Mouse (Mus musculus) neural tube, embryonic 11.5 days (tissue): ENCODE data around the gene Rangap1. TPM values are rescaled to one million over a fixed set of nuclear protein-coding genes. Genes with fewer than 3 reads are reported as not detected.

Experiments
- ATAC-seq: fragments of 200-750 bp; cut with Nextera tagmentation; 2 replicates; pipeline ENCODE4 v1.8.0; 2017; ENCODE audit warnings: moderate number of reproducible peaks, mild to moderate bottlenecking, moderate TSS enrichment, moderate library complexity; ENCODE audit not compliant: insufficient read depth, low FRiP score, low TSS enrichment
- DNase-seq: peaks from one replicate; pipeline ENCODE4 v3.0.0-alpha.2; 2015; ENCODE audit warnings: low spot score
- H3K27ac ChIP-seq: fragments of 300-500 bp; sonication (generic); 2 replicates; pipeline ENCODE4 v1.5.1; 2014; ENCODE audit warnings: low read depth, mild to moderate bottlenecking, low read length
- H3K27me3 ChIP-seq: fragments of 300-500 bp; sonication (generic); 2 replicates; pipeline ENCODE4 v1.6.1; 2014; ENCODE audit warnings: mild to moderate bottlenecking, low read length, mixed read lengths; ENCODE audit not compliant: control insufficient read depth, insufficient read depth
- H3K36me3 ChIP-seq: fragments of 300-500 bp; sonication (generic); 2 replicates; pipeline ENCODE4 v1.6.1; 2014; ENCODE audit warnings: mild to moderate bottlenecking, low read length, moderate library complexity, mixed read lengths; ENCODE audit not compliant: control insufficient read depth, insufficient read depth
- H3K4me1 ChIP-seq: fragments of 300-500 bp; sonication (generic); 2 replicates; pipeline ENCODE4 v1.6.1; 2014; ENCODE audit warnings: low read length, mixed read lengths; ENCODE audit not compliant: control insufficient read depth, insufficient read depth
- H3K4me2 ChIP-seq: fragments of 300-500 bp; sonication (generic); 2 replicates; pipeline ENCODE4 v1.6.1; 2014; ENCODE audit warnings: low read depth, mild to moderate bottlenecking, moderate library complexity
- H3K4me3 ChIP-seq: fragments of 300-500 bp; sonication (generic); 2 replicates; pipeline ENCODE4 v1.5.1; 2014; ENCODE audit warnings: low read depth, low read length
- H3K9ac ChIP-seq: fragments of 300-500 bp; sonication (generic); 2 replicates; pipeline ENCODE4 v1.6.1; 2014; ENCODE audit warnings: mild to moderate bottlenecking, low read length
- H3K9me3 ChIP-seq: fragments of 300-500 bp; sonication (generic); 2 replicates; pipeline ENCODE4 v1.6.1; 2016; ENCODE audit warnings: low read length; ENCODE audit not compliant: control insufficient read depth
- WGBS: fragments of 180-500 bp; shearing (Covaris S2); extraction: QIAGEN DNeasy Blood & Tissue Kit; methylation state at CpG from one replicate; pipeline ENCODE4 v1.1.7; 2014; 5-methylcytosine and 5-hydroxymethylcytosine counted together
- polyA plus RNA-seq: library from polyadenylated mRNA; unstranded; fragments of >200 nt; fragmentation: Nextera tagmentation; extraction: Ambion mirVana; gene quantifications from 2 replicates; pipeline ENCODE4 v1.2.1, GENCODE M21; 2014

Gene Rangap1
- polyA plus RNA-seq, 1 experiment from 2014 or later = 152 TPM

DNA sequence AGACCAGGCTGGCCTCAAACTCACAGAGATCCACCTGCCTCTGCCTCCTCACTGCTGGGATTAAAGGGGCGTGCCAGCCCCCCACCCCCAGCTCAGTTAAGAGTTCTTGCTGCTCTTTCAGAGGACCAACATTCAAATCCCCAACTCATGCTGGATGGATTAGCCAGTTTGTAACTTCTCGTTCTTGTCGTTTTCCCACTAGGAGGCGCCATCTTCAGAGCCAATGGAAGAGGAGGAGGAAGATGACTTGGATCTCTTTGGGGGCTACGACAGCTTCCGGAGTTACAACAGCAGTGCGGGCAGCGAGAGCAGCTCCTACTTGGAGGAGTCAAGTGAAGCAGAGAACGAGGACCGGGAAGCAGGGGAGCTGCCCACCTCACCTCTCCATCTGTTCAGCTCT is 78.4 kb downstream of the Rangap1 start:
- H3K9me3 ChIP-seq = no peaks in the 10 kb centered on the region
- no peak for ATAC-seq
- WGBS = 87% methylated on average over 10 of the region's 10 CpGs

GRCm38 (mm10) chr15:81663697-81664561 is 81.4 kb downstream of the Rangap1 start, which contains the start of gene L3mbtl2:
TSS of gene L3mbtl2 (plus strand) at chr15:81663889.
- Histone ChIP-seq H3K27me3 (no peaks in the 10 kb centered on the region), H3K27ac (no peak within 1 kb of the TSS), H3K9me3 (no peaks in the 10 kb centered on the region), H3K4me2 (peak within 1 kb of the TSS; percentile 73), H3K4me3 (peak within 1 kb of the TSS; percentile 74), H3K4me1 (peaks cover 3% of the 10 kb centered on the region; the same call in 1 of the 2 replicates), H3K9ac (peak within 1 kb of the TSS; percentile 59), H3K36me3 (no peaks in the 10 kb centered on the region; the same call in none of the 2 replicates)
- under 1% methylated on average over 55 of the region's 55 CpGs for WGBS
- DNase-seq = peak; percentile 94
- ATAC-seq = peak; percentile 95

More for the DNA sequence above, 78.4 kb downstream of the Rangap1 start:
- Histone ChIP-seq H3K4me3 (no peak overlapping the region), H3K9ac (no peak overlapping the region), H3K27ac (no peak overlapping the region), H3K36me3 (peaks cover 2% of the 10 kb centered on the region), H3K27me3 (no peaks in the 10 kb centered on the region), H3K4me2 (no peak overlapping the region), H3K4me1 (peaks cover 3% of the 10 kb centered on the region; the same call in 1 of the 2 replicates)
- no peak for DNase-seq

- Histone ChIP-seq H3K27me3 (no peaks in the 10 kb centered on the region), H3K4me2 (peak overlapping the region; percentile 73; the same call in 1 of the 2 replicates), H3K27ac (no peak overlapping the region), H3K9me3 (no peaks in the 10 kb centered on the region), H3K4me3 (peak overlapping the region; percentile 74), H3K4me1 (peaks cover 3% of the 10 kb centered on the region; the same call in 1 of the 2 replicates), H3K36me3 (no peaks in the 10 kb centered on the region; the same call in 1 of the 2 replicates), H3K9ac (no peak overlapping the region)
- DNase-seq (no peak), ATAC-seq (0 out of 2 replicates have a peak, but pooled peaks have one; percentile 35)
- WGBS = 65% methylated on average over 10 of the region's 10 CpGs
Measured at GRCm38 (mm10) chr15:81663281-81663680, 82.0 kb downstream of the Rangap1 start.

- no peak for ATAC-seq
- WGBS = 89% methylated on average over 2 of the region's 2 CpGs
Measured at GRCm38 (mm10) chr15:81661701-81662100, 83.6 kb downstream of the Rangap1 start.

More at GRCm38 (mm10) chr15:81661701-81662100, 83.6 kb downstream of the Rangap1 start:
- Histone ChIP-seq H3K9me3 (no peaks in the 10 kb centered on the region), H3K4me1 (peaks cover 3% of the 10 kb centered on the region; the same call in 1 of the 2 replicates), H3K4me2 (no peak overlapping the region), H3K27me3 (no peaks in the 10 kb centered on the region), H3K27ac (no peak overlapping the region), H3K36me3 (no peaks in the 10 kb centered on the region), H3K9ac (no peak overlapping the region), H3K4me3 (no peak overlapping the region)
- no peak for DNase-seq

Other genes starting within 250 kb of the Rangap1 start
- gene Ep300, start 160.2 kb downstream of the Rangap1 start, polyA plus RNA-seq = 25.4 and 29.6 TPM in 2 replicates
- gene L3mbtl2, start 81.6 kb downstream of the Rangap1 start, polyA plus RNA-seq = 28.6 and 31.7 TPM in 2 replicates
- 2.4 and 3.0 TPM in 2 replicates for gene Chadl, start 48.2 kb downstream of the Rangap1 start, polyA plus RNA-seq
- 48.8 TPM in 2 replicates for gene Zc3h7b, start 473 bp downstream of the Rangap1 start, polyA plus RNA-seq
- 13.7 and 14.1 TPM in 2 replicates for gene Tef, start 56.9 kb upstream of the Rangap1 start, polyA plus RNA-seq
- 15.8 and 15.9 TPM in 2 replicates for gene Tob2, start 113.3 kb upstream of the Rangap1 start, polyA plus RNA-seq
- 197 and 203 TPM in 2 replicates for gene Phf5a, start 126.4 kb upstream of the Rangap1 start, polyA plus RNA-seq
- 190 and 200 TPM in 2 replicates for gene Aco2, start 126.8 kb upstream of the Rangap1 start, polyA plus RNA-seq
- 73.9 and 83.0 TPM in 2 replicates for gene Polr3h, start 180.7 kb upstream of the Rangap1 start, polyA plus RNA-seq
- 25.7 and 27.7 TPM in 2 replicates for gene Csdc2, start 191.2 kb upstream of the Rangap1 start, polyA plus RNA-seq
- gene Pmm1, start 215.4 kb upstream of the Rangap1 start, polyA plus RNA-seq = 33.2 and 35.2 TPM in 2 replicates
- gene 1700029P11Rik, start 235.0 kb upstream of the Rangap1 start, polyA plus RNA-seq = not detected in 2 replicates
- gene Xrcc6, start 242.3 kb upstream of the Rangap1 start, polyA plus RNA-seq = 73.2 and 73.8 TPM in 2 replicates